ENCODE assay signal across 9 mouse cellular contexts in the genomic region with DNA sequence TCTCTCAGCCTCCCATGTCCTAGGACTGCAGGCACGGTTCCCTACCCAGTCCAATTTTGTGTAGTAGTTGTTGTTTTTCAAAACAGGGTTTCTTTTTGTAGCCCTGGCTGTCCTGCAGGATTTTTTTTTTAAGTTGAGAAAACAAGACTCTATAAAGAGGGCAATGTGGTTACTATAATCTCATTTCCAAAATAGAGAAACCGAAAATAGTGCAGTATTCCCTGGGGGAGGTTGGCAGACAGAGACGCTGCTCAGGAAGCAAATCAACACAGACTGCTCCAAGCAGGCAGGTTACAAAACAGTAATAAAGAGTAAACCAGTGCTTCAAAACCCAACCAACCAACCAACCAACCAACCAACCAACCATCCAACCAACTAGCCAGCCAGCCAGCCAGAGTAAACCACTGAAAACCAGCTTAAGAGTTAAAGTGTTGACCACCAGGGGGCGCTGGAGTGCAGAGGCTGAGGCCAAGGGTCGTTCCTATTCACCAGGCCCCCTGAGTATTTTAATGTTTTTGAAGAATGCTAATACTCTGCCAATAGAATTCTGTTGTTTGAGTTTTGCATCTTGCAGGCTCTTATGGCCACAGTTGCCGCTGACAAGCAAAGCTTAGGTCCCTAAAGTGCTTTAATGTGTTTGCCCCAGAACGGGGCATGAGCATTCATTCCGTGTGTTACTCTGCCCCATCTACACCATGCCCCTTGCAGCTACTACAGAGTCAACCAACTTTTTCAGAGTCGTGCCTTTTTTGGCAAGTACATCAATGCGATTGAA. TPM values are rescaled to one million over a fixed set of nuclear protein-coding genes. Genes with fewer than 3 reads are reported as not detected.
DNase-seq lines count a peak whose midpoint lies in the region; ATAC-seq and TF ChIP-seq lines count a peak whose summit lies in the region.
"Had no signal": no experiment of that assay in that cellular context is flagged by ENCODE, and none has a peak within 500 bp of the region (broad histone marks: within the 10 kb centered on the region; RNA-seq: fewer than 3 reads in every experiment).

No protein-coding gene starts in this region.

- no peak for ATAC-seq in forebrain, postnatal 0 days
- no peak for ATAC-seq in forebrain, embryonic 13.5 days
- ATAC-seq in common myeloid progenitor, adult 5-6 weeks (replicated peaks; ENCODE audit: low read depth, poor library complexity, severe bottlenecking): 0 out of 2 replicates have a peak, but pooled peaks have one; percentile 45

- H3K27me3 ChIP-seq in forebrain, postnatal 0 days (ENCODE audit: insufficient read depth, low read length): no peaks in the 10 kb centered on the region
- no peaks in the 10 kb centered on the region for H3K27me3 ChIP-seq in forebrain, embryonic 13.5 days

- no peak overlapping the region for H3K4me2 ChIP-seq in forebrain, postnatal 0 days (ENCODE audit: low read depth)
- H3K4me2 ChIP-seq in forebrain, embryonic 13.5 days: no peak overlapping the region

- no peaks in the 10 kb centered on the region for H3K36me3 ChIP-seq in forebrain, postnatal 0 days (ENCODE audit: insufficient read depth)
- H3K36me3 ChIP-seq in forebrain, embryonic 13.5 days (ENCODE audit: poor library complexity, severe bottlenecking): no peaks in the 10 kb centered on the region

- no peak overlapping the region for H3K27ac ChIP-seq in forebrain, postnatal 0 days (ENCODE audit: low read depth, low read length)
- no peak overlapping the region for H3K27ac ChIP-seq in forebrain, embryonic 13.5 days

- no peaks in the 10 kb centered on the region for H3K4me1 ChIP-seq in forebrain, postnatal 0 days (ENCODE audit: insufficient read depth)
- no peaks in the 10 kb centered on the region for H3K4me1 ChIP-seq in forebrain, embryonic 13.5 days
- no peaks in the 10 kb centered on the region for H3K4me1 ChIP-seq in lung, adult 2 months (ENCODE audit: control insufficient read depth, insufficient read depth, low read length)

- peak; percentile 31 for DNase-seq in forebrain, postnatal 0 days
- peak; percentile 65 for DNase-seq in 3T3-L1 (ENCODE audit: low read depth, low spot score)
- peak; percentile 68 for DNase-seq in T-cell, adult 2 months (ENCODE audit: low spot score)
- DNase-seq in heart, postnatal 4 days: peak; percentile 82
- DNase-seq in lung, adult 2 months: peak; percentile 68
- DNase-seq in spleen, postnatal 14 days (ENCODE audit: low spot score in 2 of 2): peak; percentile 57 to 76

- H3K9me3 ChIP-seq in forebrain, postnatal 0 days (ENCODE audit: low read length): no peaks in the 10 kb centered on the region
- H3K9me3 ChIP-seq in forebrain, embryonic 13.5 days (replicated peaks): peaks cover 5% of the 10 kb centered on the region; the same call in 1 of the 2 replicates

- TF ChIP-seq POLR2A in lung, adult 2 months (IDR thresholded peaks at IDR 0.05; ENCODE audit: borderline replicate concordance, extremely low read depth, low read depth, low read length): no peak

- WGBS in forebrain, postnatal 0 days: 53% methylated on average over 10 of the region's 10 CpGs
- 56% methylated on average over 10 of the region's 10 CpGs for WGBS in forebrain, embryonic 13.5 days
- WGBS in lung, adult 2 months: 48% methylated on average over 10 of the region's 10 CpGs

- TF ChIP-seq CTCF in forebrain, postnatal 0 days (IDR thresholded peaks at IDR 0.05; ENCODE audit: low read depth): peak; percentile 72
- peak; percentile 76 for TF ChIP-seq CTCF in lung, adult 2 months (IDR thresholded peaks at IDR 0.05; ENCODE audit: insufficient read depth, low read length)

- no peak overlapping the region for H3K9ac ChIP-seq in forebrain, postnatal 0 days
- no peak overlapping the region for H3K9ac ChIP-seq in forebrain, embryonic 13.5 days

- H3K4me3 ChIP-seq in forebrain, postnatal 0 days (ENCODE audit: low read depth, low read length): no peak overlapping the region
- H3K4me3 ChIP-seq in forebrain, embryonic 13.5 days: no peak overlapping the region
- H3K4me3 ChIP-seq in lung, adult 2 months (replicated peaks; ENCODE audit: extremely low read depth, low read depth, low read length): no peak overlapping the region

RNA-seq across cellular contexts. Expression of gene Gstp2, which starts 6.1 kb away (rescaled TPM):
- 2.7 TPM in 1 of 2 replicates, not detected in the other for total RNA-seq in forebrain, postnatal 0 days (2014; rRNA removed)
- polyA plus RNA-seq in forebrain, postnatal 0 days (2015; fragmentation: Nextera tagmentation; extraction: Ambion mirVana): 0.54 and 2.5 TPM in 2 replicates
- polyA plus RNA-seq in forebrain, embryonic 13.5 days (2015; fragmentation: Nextera tagmentation; extraction: Ambion mirVana): 1.0 and 2.5 TPM in 2 replicates
- total RNA-seq in common myeloid progenitor, adult 5-6 weeks (2017): 0.69 and 8.6 TPM in 2 replicates
- total RNA-seq in heart, postnatal 4 days (2021): 10 to 100 TPM; 69.7 to 73.5 TPM
- polyA plus RNA-seq in lung, adult 2 months (2012; rRNA removed): 47.4 and 87.8 TPM in 2 replicates

RNA-seq across cellular contexts. Expression of gene Gstp3, which starts 7.4 kb away (rescaled TPM):
- not detected in 2 replicates for total RNA-seq in forebrain, postnatal 0 days (2014; rRNA removed)
- polyA plus RNA-seq in forebrain, postnatal 0 days (2015; fragmentation: Nextera tagmentation; extraction: Ambion mirVana): not detected in 2 replicates
- not detected in 2 replicates for polyA plus RNA-seq in forebrain, embryonic 13.5 days (2015; fragmentation: Nextera tagmentation; extraction: Ambion mirVana)
- total RNA-seq in common myeloid progenitor, adult 5-6 weeks (2017): 8.7 and 10.7 TPM in 2 replicates
- total RNA-seq in heart, postnatal 4 days (2021): not detected
- 14.4 and 15.9 TPM in 2 replicates for polyA plus RNA-seq in lung, adult 2 months (2012; rRNA removed)
- total RNA-seq: layer of hippocampus, adult 18-20 months had no signal

RNA-seq across cellular contexts. Expression of gene Gstp1, which starts 14.1 kb away (rescaled TPM):
- total RNA-seq in forebrain, postnatal 0 days (2014; rRNA removed): 245 and 296 TPM in 2 replicates
- 619 and 642 TPM in 2 replicates for polyA plus RNA-seq in forebrain, postnatal 0 days (2015; fragmentation: Nextera tagmentation; extraction: Ambion mirVana)
- 390 and 392 TPM in 2 replicates for polyA plus RNA-seq in forebrain, embryonic 13.5 days (2015; fragmentation: Nextera tagmentation; extraction: Ambion mirVana)
- 82.5 and 95.6 TPM in 2 replicates for total RNA-seq in common myeloid progenitor, adult 5-6 weeks (2017)
- 100 to 1,000 TPM; 219 to 261 TPM for total RNA-seq in heart, postnatal 4 days (2021)
- 480 and 656 TPM in 2 replicates for polyA plus RNA-seq in lung, adult 2 months (2012; rRNA removed)

RNA-seq across cellular contexts. Expression of gene Cabp2, which starts 29.4 kb away (rescaled TPM):
- not detected in 2 replicates for total RNA-seq in forebrain, postnatal 0 days (2014; rRNA removed)
- polyA plus RNA-seq in forebrain, postnatal 0 days (2015; fragmentation: Nextera tagmentation; extraction: Ambion mirVana): not detected in 2 replicates
- polyA plus RNA-seq in forebrain, embryonic 13.5 days (2015; fragmentation: Nextera tagmentation; extraction: Ambion mirVana): not detected in 2 replicates
- not detected in 2 replicates for total RNA-seq in common myeloid progenitor, adult 5-6 weeks (2017)
- not detected for total RNA-seq in heart, postnatal 4 days (2021)
- 0.86 and 0.91 TPM in 2 replicates for polyA plus RNA-seq in lung, adult 2 months (2012; rRNA removed)
- total RNA-seq: layer of hippocampus, adult 18-20 months had no signal

RNA-seq across cellular contexts. Expression of gene Ndufv1, which starts 39.3 kb away (rescaled TPM):
- total RNA-seq in forebrain, postnatal 0 days (2014; rRNA removed): 250 and 281 TPM in 2 replicates
- 268 TPM in 2 replicates for polyA plus RNA-seq in forebrain, postnatal 0 days (2015; fragmentation: Nextera tagmentation; extraction: Ambion mirVana)
- 202 and 216 TPM in 2 replicates for polyA plus RNA-seq in forebrain, embryonic 13.5 days (2015; fragmentation: Nextera tagmentation; extraction: Ambion mirVana)
- total RNA-seq in common myeloid progenitor, adult 5-6 weeks (2017): 199 and 200 TPM in 2 replicates
- total RNA-seq in heart, postnatal 4 days (2021): 100 to 1,000 TPM; 774 to 835 TPM
- polyA plus RNA-seq in lung, adult 2 months (2012; rRNA removed): 99.4 and 127 TPM in 2 replicates

Comparison
In these comparisons a context has a peak if more than half of its experiments do, and no peak if none do; other contexts are left out.
1. DNase-seq: peak in every context shown above with its lines; median percentile 82 in heart, postnatal 4 days; 68 in T-cell, adult 2 months; 68 in lung, adult 2 months; 66 in spleen, postnatal 14 days; 65 in 3T3-L1; 31 in forebrain, postnatal 0 days.